Mouse (Mus musculus) spleen, adult 2 months (tissue): ENCODE results near the gene Bmf. TPM values are rescaled to one million over a fixed set of nuclear protein-coding genes. Genes with fewer than 3 reads are reported as not detected.

Source experiments
- DNase-seq, 2 experiments: peaks; one replicate each; pipeline versions ENCODE4 v3.0.0 to v3.0.0-alpha.2; 2012 to 2021; ENCODE audit warnings: low spot score in 2 of 2, low read depth in 1 of 2
- H3K27ac ChIP-seq: fragments of 200-500 bp; 2 replicates; pipeline ENCODE4 v1.5.1; 2012; ENCODE audit warnings: low read length, inconsistent platforms; ENCODE audit not compliant: insufficient read depth
- H3K27me3 ChIP-seq: fragments of 200-500 bp; 2 replicates; pipeline ENCODE4 v1.6.1; 2012; ENCODE audit warnings: mild to moderate bottlenecking, moderate library complexity, low read length, inconsistent platforms; ENCODE audit not compliant: control insufficient read depth, insufficient read depth
- H3K36me3 ChIP-seq: fragments of 200-500 bp; 2 replicates; pipeline ENCODE4 v1.6.1; 2012; ENCODE audit warnings: mild to moderate bottlenecking, low read length, inconsistent platforms; ENCODE audit not compliant: control insufficient read depth, insufficient read depth
- H3K4me1 ChIP-seq: fragments of 200-500 bp; 2 replicates; pipeline ENCODE4 v1.6.1; 2011; ENCODE audit warnings: inconsistent platforms; ENCODE audit not compliant: control insufficient read depth, insufficient read depth, insufficient read length
- H3K4me3 ChIP-seq: fragments of 200-500 bp; 2 replicates; pipeline ENCODE4 v1.5.1; 2011; ENCODE audit warnings: mild to moderate bottlenecking, inconsistent platforms; ENCODE audit not compliant: insufficient read depth, insufficient read length; ENCODE audit errors: extremely low read depth
- CTCF ChIP-seq: fragments of 200-500 bp; IDR thresholded peaks from 2 replicates; pipeline ENCODE4 v1.5.1; 2011; ENCODE audit warnings: mild to moderate bottlenecking, inconsistent platforms; ENCODE audit not compliant: insufficient read depth, insufficient read length, insufficient replicate concordance; ENCODE audit errors: extremely low read depth
- POLR2A ChIP-seq: fragments of 200-500 bp; IDR thresholded peaks from 2 replicates; pipeline ENCODE4 v1.6.1; 2011; ENCODE audit warnings: low read depth, low read length, inconsistent platforms
- WGBS: fragments of 180-500 bp; shearing (Covaris S2); methylation state at CpG from one replicate; pipeline ENCODE4 v1.1.7; 2018; 5-methylcytosine and 5-hydroxymethylcytosine counted together
- polyA plus RNA-seq: library from polyadenylated mRNA; depleted of rRNA; stranded (reverse); fragments of >200 nt; gene quantifications from 2 replicates; pipeline ENCODE4 v1.2.3, GENCODE M21; 2012

The Bmf gene
- polyA plus RNA-seq, 1 experiment: 24.8 TPM

DNA sequence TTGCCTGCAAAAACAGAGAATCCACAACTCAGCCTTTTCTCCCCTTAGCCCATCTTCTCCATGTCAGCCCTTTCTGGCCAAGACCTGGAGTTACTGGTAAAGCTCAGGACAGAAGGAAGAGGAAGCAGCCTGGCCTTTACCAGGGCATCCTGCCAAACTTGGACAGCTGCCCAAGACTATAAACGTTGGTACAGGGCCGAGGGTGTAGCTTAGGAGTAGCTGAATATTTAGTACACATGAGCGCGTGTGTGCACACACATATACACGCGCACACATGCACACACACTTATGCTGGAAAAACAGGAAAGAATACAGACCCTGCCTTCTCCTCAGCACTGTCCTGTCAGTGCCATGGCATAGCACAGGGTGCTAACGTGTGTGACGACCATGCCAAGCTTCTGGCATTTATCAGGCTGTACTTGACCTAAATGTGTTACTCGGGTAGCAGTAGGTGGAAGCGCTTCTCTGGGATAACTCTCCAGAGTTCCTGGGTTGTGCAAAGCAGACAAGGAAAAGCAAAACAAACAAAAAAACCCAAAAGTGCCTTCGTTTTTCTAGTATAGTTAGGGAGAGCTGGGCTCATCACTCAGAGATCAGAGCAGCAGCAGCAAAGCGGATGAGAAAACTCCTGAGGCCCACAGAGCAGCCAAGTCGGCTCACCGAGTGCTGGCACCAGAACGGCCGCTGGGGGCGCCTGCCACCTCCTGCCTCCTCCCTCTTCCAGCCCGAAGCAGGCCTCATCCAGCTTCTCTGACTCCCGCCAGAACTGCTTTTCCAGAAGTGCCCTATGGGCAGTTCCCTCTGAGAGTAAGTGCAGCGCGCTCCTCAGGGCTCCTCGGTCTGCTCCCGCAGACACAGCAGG is 4.0 kb downstream of the Bmf start:
- Histone ChIP-seq H3K4me1 (peaks cover 54% of the 10 kb centered on the region), H3K27me3 (no peaks in the 10 kb centered on the region), H3K36me3 (peaks cover 2% of the 10 kb centered on the region; the same call in 1 of the 2 replicates), H3K27ac (peak overlapping the region; percentile 64), H3K4me3 (0 out of 2 replicates have a peak overlapping the region, but pooled peaks have one; percentile 12)
- DNase-seq: peak in 1 of 2 experiments; percentile 76
- TF ChIP-seq POLR2A (no peak), CTCF (peak; percentile 84)
- WGBS: 41% methylated on average over 23 of the region's 23 CpGs

DNA sequence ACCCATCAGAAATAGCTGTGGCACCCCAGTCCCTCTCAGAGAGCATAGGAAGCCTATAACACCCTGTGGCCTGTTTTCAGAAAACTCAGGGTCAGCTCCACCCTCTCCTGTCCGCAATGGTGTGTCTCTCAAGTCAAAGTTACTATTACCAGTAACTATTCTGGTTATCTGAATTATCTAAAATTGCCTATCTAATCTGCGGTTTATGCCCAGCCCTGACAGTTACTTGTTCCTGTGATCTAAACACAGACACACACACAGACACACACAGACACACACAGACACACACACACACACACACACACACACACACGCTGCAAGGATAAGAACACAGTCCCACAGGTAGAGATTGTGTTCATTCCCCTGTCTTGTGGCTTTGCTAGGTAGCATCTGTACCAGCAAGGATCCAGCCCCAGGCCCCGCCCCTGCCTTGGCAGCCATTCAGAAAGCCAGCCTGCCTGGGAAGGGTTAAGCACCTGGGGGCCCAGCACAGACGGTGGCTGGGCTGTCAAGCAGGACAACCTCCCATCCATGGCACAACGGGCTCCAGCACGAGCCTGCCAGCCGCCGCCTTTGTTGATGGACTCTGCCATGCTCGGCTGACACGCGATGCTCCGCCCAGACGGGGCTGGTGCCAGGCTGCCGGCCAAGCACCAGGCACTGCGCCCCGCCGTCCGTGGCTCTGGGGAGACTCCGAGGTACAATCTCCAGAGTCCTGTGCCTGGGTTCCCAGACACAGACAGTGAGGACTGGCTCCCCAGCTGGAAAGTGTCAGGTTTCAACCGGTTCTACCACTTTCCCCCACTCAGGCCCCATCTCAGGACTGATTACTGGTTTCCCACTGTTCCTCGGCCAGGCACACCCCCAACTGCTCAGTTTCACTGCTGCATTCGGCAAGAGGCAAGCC is 5.3 kb downstream of the Bmf start:
- Histone ChIP-seq H3K27me3 (no peaks in the 10 kb centered on the region), H3K4me3 (peak overlapping the region; percentile 52; the same call in 1 of the 2 replicates), H3K36me3 (peaks cover 2% of the 10 kb centered on the region; the same call in 1 of the 2 replicates), H3K4me1 (peaks cover 56% of the 10 kb centered on the region), H3K27ac (peak overlapping the region; percentile 55)
- no peak for TF ChIP-seq CTCF
- WGBS: 11% methylated on average over 23 of the region's 23 CpGs
- DNase-seq: peak in 1 of 2 experiments; percentile 73

- Histone ChIP-seq H3K4me3 (no peak overlapping the region), H3K27me3 (no peaks in the 10 kb centered on the region), H3K36me3 (peaks cover 2% of the 10 kb centered on the region; the same call in 1 of the 2 replicates), H3K4me1 (peaks cover 53% of the 10 kb centered on the region), H3K27ac (no peak overlapping the region)
- DNase-seq: no peak
- 92% methylated on average over 1 of the region's 1 CpGs for WGBS
- TF ChIP-seq CTCF (peak; percentile 5; the same call in 1 of the 2 replicates), POLR2A (no peak)
These were observed 6.4 kb downstream of the Bmf start for GRCm38 (mm10) chr2:118542971-118543573.

DNA sequence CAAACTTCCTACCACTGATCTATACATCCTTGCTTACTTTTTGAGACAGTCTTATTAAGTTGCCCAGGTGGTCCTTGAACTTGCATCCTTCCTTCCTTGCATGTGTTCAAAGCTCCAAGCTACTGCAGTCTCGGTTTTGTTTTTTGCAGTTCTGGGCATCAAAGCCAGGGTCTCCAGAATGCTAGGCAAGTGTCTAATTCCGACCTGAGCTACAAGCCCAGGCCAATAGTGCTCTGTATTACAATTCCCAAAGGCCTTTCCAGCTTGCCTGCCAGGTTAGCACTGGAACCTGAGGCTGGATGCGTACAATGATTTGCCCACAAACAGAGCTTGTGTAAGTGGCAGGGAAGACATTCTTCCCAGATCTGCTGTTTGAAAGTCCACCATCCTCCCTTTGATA is 7.8 kb downstream of the Bmf start:
- peaks cover 2% of the 10 kb centered on the region; the same call in 1 of the 2 replicates for H3K36me3 ChIP-seq
- no peak for TF ChIP-seq POLR2A
- TF ChIP-seq CTCF: no peak
- no peak overlapping the region for H3K4me3 ChIP-seq
- H3K27ac ChIP-seq: no peak overlapping the region
- WGBS: 83% methylated on average over 3 of the region's 3 CpGs
- peaks cover 44% of the 10 kb centered on the region for H3K4me1 ChIP-seq
- no peak for DNase-seq
- H3K27me3 ChIP-seq: no peaks in the 10 kb centered on the region

DNA sequence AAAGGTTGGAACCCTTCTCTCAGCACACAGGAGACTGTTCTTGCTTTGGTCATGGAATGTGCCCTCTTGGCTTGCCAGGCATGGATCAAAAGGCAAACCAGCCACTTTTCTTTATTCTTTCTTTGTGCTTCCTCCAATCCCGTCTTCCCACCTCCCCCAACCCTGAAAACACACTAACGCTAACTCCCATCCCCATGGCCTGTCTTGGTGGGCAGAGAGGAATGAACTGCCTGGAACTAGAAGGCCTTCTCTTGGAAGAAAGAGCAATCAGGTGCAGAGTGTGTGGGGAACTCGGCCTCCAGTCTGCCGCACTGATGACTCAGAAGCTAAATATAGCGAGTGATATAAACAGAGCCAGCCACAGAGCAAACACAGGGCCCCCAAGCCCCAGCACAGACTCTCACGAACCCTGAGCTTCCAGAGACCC is 8.8 kb downstream of the Bmf start:
- Histone ChIP-seq H3K4me1 (peaks cover 36% of the 10 kb centered on the region), H3K27me3 (no peaks in the 10 kb centered on the region), H3K36me3 (peaks cover 2% of the 10 kb centered on the region; the same call in 1 of the 2 replicates), H3K27ac (0 out of 2 replicates have a peak overlapping the region, but pooled peaks have one; percentile 15), H3K4me3 (no peak overlapping the region)
- 15% methylated on average over 6 of the region's 6 CpGs for WGBS
- TF ChIP-seq POLR2A: no peak
- no peak for TF ChIP-seq CTCF
- no peak for DNase-seq

DNA sequence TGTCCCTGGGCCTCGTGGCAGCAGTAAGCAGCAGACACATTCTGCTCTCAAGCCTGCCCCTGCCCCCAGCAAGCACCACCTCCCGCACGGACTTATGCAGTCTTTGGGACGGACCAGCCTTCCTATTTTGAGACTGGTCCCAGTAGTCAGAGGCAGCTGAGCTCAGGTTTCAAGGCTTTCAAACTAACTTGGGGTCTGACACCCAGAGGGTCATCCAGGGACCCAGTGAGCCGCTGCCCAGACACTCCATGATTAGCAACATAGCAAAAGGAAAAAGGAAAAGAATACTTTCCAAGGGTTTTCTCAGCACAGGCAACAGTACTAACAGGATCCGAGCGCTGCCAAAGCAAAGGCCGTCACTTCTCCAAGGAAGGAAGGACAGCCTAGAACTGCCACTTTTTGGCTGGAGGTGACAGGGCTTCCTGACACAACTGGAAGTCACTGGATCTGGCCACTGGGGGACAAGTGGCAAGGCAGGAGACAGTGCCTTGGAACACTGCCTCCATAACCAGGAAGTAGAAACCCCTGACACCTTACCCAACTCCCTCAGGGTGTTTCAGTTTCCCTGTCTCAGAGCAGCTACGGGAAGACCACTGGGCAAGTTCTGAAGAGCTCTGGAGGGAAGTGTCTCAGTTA is 9.5 kb downstream of the Bmf start:
- no peak for DNase-seq
- peaks cover 29% of the 10 kb centered on the region for H3K4me1 ChIP-seq
- peaks cover 2% of the 10 kb centered on the region; the same call in 1 of the 2 replicates for H3K36me3 ChIP-seq
- WGBS: 79% methylated on average over 9 of the region's 9 CpGs
- H3K27me3 ChIP-seq: no peaks in the 10 kb centered on the region
- no peak overlapping the region for H3K4me3 ChIP-seq
- TF ChIP-seq CTCF: no peak
- no peak for TF ChIP-seq POLR2A
- peak overlapping the region; percentile 9; the same call in 1 of the 2 replicates for H3K27ac ChIP-seq
